Mouse (Mus musculus): Measurements from ENCODE around the gene Eif5b.

DNA sequence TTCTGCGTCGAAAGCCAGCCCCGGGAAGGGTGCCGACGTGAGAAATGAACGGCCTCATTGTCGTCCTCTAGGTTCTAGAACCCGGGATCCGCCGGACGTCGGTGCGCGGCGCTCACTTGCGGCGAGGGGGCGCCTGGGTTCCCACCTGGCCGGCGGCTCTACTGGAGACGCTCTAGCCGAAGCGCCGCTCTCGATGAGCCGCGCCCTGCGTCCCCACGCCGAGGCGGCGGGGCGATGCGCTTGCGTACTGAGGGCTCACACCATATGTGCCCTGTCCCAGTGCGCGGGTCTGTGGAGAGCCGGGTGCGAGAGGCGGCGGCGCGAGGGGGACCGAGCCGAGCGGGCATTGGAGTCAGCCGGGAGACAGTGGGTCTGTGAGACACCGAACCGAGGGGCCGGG is at the start of gene Eif5b, which contains the start of gene Txndc9:
- TF ChIP-seq POLR2A (IDR thresholded peaks at IDR 0.05; ENCODE audit: extremely low read depth, insufficient read depth, low read length) = peak; percentile 78
- TF ChIP-seq CTCF (IDR thresholded peaks at IDR 0.05; ENCODE audit: low read depth, low read length) = peak; percentile 45

All from liver, adult 2 months (tissue).